8 mouse cellular contexts compared by ENCODE assay signal in the genomic region with DNA sequence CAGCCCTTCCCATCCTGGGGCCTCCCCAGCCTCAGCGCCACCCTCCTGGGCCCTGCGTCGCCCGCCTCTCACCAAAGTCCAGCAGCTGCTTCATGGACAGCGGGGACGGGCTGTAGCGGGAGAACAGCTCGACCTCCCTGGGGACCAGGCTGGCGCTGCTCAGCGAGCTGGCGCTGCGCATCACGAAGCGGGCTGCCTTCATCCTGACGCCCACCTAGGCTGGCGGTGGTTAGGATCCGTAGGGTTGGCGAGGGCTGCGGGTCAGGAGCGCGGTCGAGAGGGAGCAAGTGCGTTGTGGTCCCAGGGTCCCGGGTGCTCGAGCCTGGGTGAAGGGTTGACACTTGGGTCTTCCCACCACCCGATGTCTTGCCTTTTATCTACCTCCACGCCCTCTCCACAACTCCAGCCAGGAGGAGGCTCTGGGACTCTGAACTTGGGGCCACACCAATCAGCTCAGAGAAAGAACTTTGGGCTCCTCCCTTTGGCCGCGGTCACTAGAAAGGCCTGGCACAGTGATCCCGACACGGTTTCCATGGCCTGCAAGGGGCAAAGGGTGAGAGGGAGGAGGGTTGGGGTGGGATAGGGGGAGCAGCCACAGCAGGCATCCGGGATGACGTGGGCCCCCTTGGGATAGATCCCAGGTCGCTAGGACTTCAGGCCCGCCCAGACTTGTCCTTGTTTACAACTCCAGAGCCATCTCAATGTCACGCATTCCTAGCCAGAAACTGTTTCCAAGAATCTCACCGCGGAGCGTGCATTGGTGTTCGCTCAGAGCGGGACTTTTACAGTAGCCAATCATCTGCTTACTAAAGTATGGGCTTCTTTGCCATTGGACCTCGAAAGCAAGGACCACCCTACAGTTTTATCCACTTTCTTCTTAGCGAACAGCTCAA. TPM values are rescaled to one million over a fixed set of nuclear protein-coding genes. Genes with fewer than 3 reads are reported as not detected.
DNase-seq lines count a peak whose midpoint lies in the region; ATAC-seq and TF ChIP-seq lines count a peak whose summit lies in the region.

Gene Pdk4 (minus strand): TSS at position 349 of the 893 bp plus-strand sequence.

- no peaks in the 10 kb centered on the region; the same call in 1 of the 2 replicates for H3K27me3 ChIP-seq in spleen, adult 2 months (ENCODE audit: control insufficient read depth, insufficient read depth, low read length)
- H3K27me3 ChIP-seq in heart, embryonic 11.5 days (ENCODE audit: control insufficient read depth, insufficient read depth, low read length) = no peaks in the 10 kb centered on the region
- H3K27me3 ChIP-seq in kidney, embryonic 15.5 days = no peaks in the 10 kb centered on the region
- H3K27me3 ChIP-seq in limb, embryonic 13.5 days = no peaks in the 10 kb centered on the region
- peaks cover 3% of the 10 kb centered on the region; the same call in 1 of the 2 replicates for H3K27me3 ChIP-seq in midbrain, embryonic 16.5 days (ENCODE audit: control insufficient read depth, insufficient read depth, low read depth, low read length)

- no peaks in the 10 kb centered on the region for H3K9me3 ChIP-seq in heart, embryonic 11.5 days (replicated peaks; ENCODE audit: control insufficient read depth, low read length)
- H3K9me3 ChIP-seq in kidney, embryonic 15.5 days (replicated peaks) = no peaks in the 10 kb centered on the region
- no peaks in the 10 kb centered on the region for H3K9me3 ChIP-seq in limb, embryonic 13.5 days
- H3K9me3 ChIP-seq in midbrain, embryonic 16.5 days (replicated peaks; ENCODE audit: control insufficient read depth, low read length, poor library complexity, severe bottlenecking) = no peaks in the 10 kb centered on the region

- peak; percentile 87 for ATAC-seq in heart, embryonic 11.5 days (replicated peaks; ENCODE audit: insufficient number of reproducible peaks, low FRiP score, low TSS enrichment)
- ATAC-seq in kidney, embryonic 15.5 days (replicated peaks; ENCODE audit: low FRiP score) = peak; percentile 98
- ATAC-seq in limb, embryonic 13.5 days (ENCODE audit: low FRiP score, low read depth) = peak; percentile 96
- ATAC-seq in midbrain, embryonic 16.5 days = peak; percentile 96

- TF ChIP-seq POLR2A in spleen, adult 2 months (IDR thresholded peaks at IDR 0.05; ENCODE audit: low read depth, low read length) = no peak

- peak in 1 of 2 experiments; percentile 9 for DNase-seq in spleen, adult 2 months (ENCODE audit: low read depth in 1 of 2, low spot score in 2 of 2)
- no peak for DNase-seq in spleen, adult 12 weeks (ENCODE audit: low spot score)
- peak; percentile 91 for DNase-seq in fibroblast of lung, adult 2 months (ENCODE audit: low read depth)
- DNase-seq in testis, postnatal 10 days (ENCODE audit: low spot score) = peak; percentile 83

- H3K36me3 ChIP-seq in spleen, adult 2 months (ENCODE audit: control insufficient read depth, insufficient read depth, low read length) = no peaks in the 10 kb centered on the region
- no peaks in the 10 kb centered on the region for H3K36me3 ChIP-seq in heart, embryonic 11.5 days (ENCODE audit: control insufficient read depth, insufficient read depth, low read length)
- H3K36me3 ChIP-seq in kidney, embryonic 15.5 days = no peaks in the 10 kb centered on the region
- H3K36me3 ChIP-seq in limb, embryonic 13.5 days = no peaks in the 10 kb centered on the region
- H3K36me3 ChIP-seq in midbrain, embryonic 16.5 days (ENCODE audit: control insufficient read depth, insufficient read depth, low read length) = no peaks in the 10 kb centered on the region

- no peaks in the 10 kb centered on the region; the same call in 1 of the 2 replicates for H3K4me1 ChIP-seq in spleen, adult 2 months (ENCODE audit: control insufficient read depth, insufficient read depth, insufficient read length)
- H3K4me1 ChIP-seq in heart, embryonic 11.5 days (ENCODE audit: control insufficient read depth, insufficient read depth, low read length) = no peaks in the 10 kb centered on the region
- peaks cover 7% of the 10 kb centered on the region for H3K4me1 ChIP-seq in kidney, embryonic 15.5 days
- H3K4me1 ChIP-seq in limb, embryonic 13.5 days = peaks cover 7% of the 10 kb centered on the region
- peaks cover 4% of the 10 kb centered on the region; the same call in 1 of the 2 replicates for H3K4me1 ChIP-seq in midbrain, embryonic 16.5 days (ENCODE audit: control insufficient read depth, insufficient read depth, low read length)

- peak within 1 kb of the TSS; percentile 45 for H3K27ac ChIP-seq in spleen, adult 2 months (ENCODE audit: insufficient read depth, low read length)
- H3K27ac ChIP-seq in heart, embryonic 11.5 days (ENCODE audit: low read depth, low read length) = peak within 1 kb of the TSS; percentile 90
- H3K27ac ChIP-seq in kidney, embryonic 15.5 days = peak within 1 kb of the TSS; percentile 78
- H3K27ac ChIP-seq in limb, embryonic 13.5 days = peak within 1 kb of the TSS; percentile 22; the same call in 1 of the 2 replicates
- no peak within 1 kb of the TSS for H3K27ac ChIP-seq in midbrain, embryonic 16.5 days (ENCODE audit: low read length)

- TF ChIP-seq CTCF in spleen, adult 2 months (IDR thresholded peaks at IDR 0.05; ENCODE audit: extremely low read depth, insufficient read depth, insufficient read length, insufficient replicate concordance) = no peak

- 9% methylated on average over 43 of the region's 43 CpGs for WGBS in spleen, adult 2 months
- WGBS in heart, embryonic 11.5 days (ENCODE audit: insufficient replicate concordance) = under 1% methylated on average over 43 of the region's 43 CpGs
- WGBS in kidney, embryonic 15.5 days = 1% methylated on average over 43 of the region's 43 CpGs
- under 1% methylated on average over 43 of the region's 43 CpGs for WGBS in limb, embryonic 13.5 days
- WGBS in midbrain, embryonic 16.5 days = 2% methylated on average over 43 of the region's 43 CpGs

- peak within 1 kb of the TSS; percentile 35 for H3K4me3 ChIP-seq in spleen, adult 2 months (ENCODE audit: extremely low read depth, insufficient read depth, insufficient read length)
- peak within 1 kb of the TSS; percentile 67 for H3K4me3 ChIP-seq in heart, embryonic 11.5 days (ENCODE audit: low read depth, low read length)
- H3K4me3 ChIP-seq in kidney, embryonic 15.5 days (replicated peaks) = peak within 1 kb of the TSS; percentile 62
- H3K4me3 ChIP-seq in limb, embryonic 13.5 days = peak within 1 kb of the TSS; percentile 61
- H3K4me3 ChIP-seq in midbrain, embryonic 16.5 days (ENCODE audit: low read depth, low read length) = peak within 1 kb of the TSS; percentile 55

- H3K9ac ChIP-seq in heart, embryonic 11.5 days (ENCODE audit: low read depth, low read length) = peak within 1 kb of the TSS; percentile 81
- peak within 1 kb of the TSS; percentile 55 for H3K9ac ChIP-seq in kidney, embryonic 15.5 days
- H3K9ac ChIP-seq in limb, embryonic 13.5 days = peak within 1 kb of the TSS; percentile 71
- peak within 1 kb of the TSS; percentile 66 for H3K9ac ChIP-seq in midbrain, embryonic 16.5 days (ENCODE audit: low read depth, low read length)

- peak within 1 kb of the TSS; percentile 89 for H3K4me2 ChIP-seq in heart, embryonic 11.5 days
- peak within 1 kb of the TSS; percentile 98 for H3K4me2 ChIP-seq in kidney, embryonic 15.5 days
- H3K4me2 ChIP-seq in limb, embryonic 13.5 days (replicated peaks) = peak within 1 kb of the TSS; percentile 99
- H3K4me2 ChIP-seq in midbrain, embryonic 16.5 days (ENCODE audit: low read length) = peak within 1 kb of the TSS; percentile 100

RNA-seq across cellular contexts. Expression of gene Pdk4, which starts in this region (rescaled TPM):
- 14.0 and 17.8 TPM in 2 replicates for polyA plus RNA-seq in spleen, adult 2 months (2012; rRNA removed)
- 18.1 and 18.6 TPM in 2 replicates for polyA plus RNA-seq in heart, embryonic 11.5 days (2014; fragmentation: Nextera tagmentation; extraction: Ambion mirVana)
- 2.7 and 3.7 TPM in 2 replicates for polyA plus RNA-seq in kidney, embryonic 15.5 days (2015; fragmentation: Nextera tagmentation; extraction: Ambion mirVana)
- polyA plus RNA-seq in limb, embryonic 13.5 days (2015; fragmentation: Nextera tagmentation; extraction: Ambion mirVana) = 1.6 and 2.6 TPM in 2 replicates
- polyA plus RNA-seq in midbrain, embryonic 16.5 days (2015; fragmentation: Nextera tagmentation; extraction: Ambion mirVana) = 1.6 TPM in 2 replicates
